Mouse (Mus musculus) cortical plate, adult 2 months (tissue): ENCODE measurements around the gene Fbxo28. TPM values are rescaled to one million over a fixed set of nuclear protein-coding genes. Genes with fewer than 3 reads are reported as not detected.
A peak's percentile ranks its signal among the peaks of the same experiment; 100 is the strongest.

ENCODE experiments used
- H3K27ac ChIP-seq: fragments of 200-500 bp; 2 replicates; pipeline ENCODE4 v1.5.1; 2012; ENCODE audit warnings: low read length, control low read depth, inconsistent platforms; ENCODE audit not compliant: insufficient read depth
- H3K4me1 ChIP-seq: fragments of 200-500 bp; 2 replicates; pipeline ENCODE4 v1.6.1; 2011; ENCODE audit warnings: low read length; ENCODE audit not compliant: control insufficient read depth, insufficient read depth
- H3K4me3 ChIP-seq: fragments of 200-500 bp; 2 replicates; pipeline ENCODE4 v1.5.1; 2011; ENCODE audit warnings: mild to moderate bottlenecking, low read length, control low read depth; ENCODE audit not compliant: insufficient read depth
- CTCF ChIP-seq: fragments of 200-500 bp; IDR thresholded peaks from 2 replicates; pipeline ENCODE4 v1.5.1; 2011; ENCODE audit warnings: mild to moderate bottlenecking, control low read depth, low read length; ENCODE audit not compliant: insufficient read depth; ENCODE audit errors: extremely low read depth
- POLR2A ChIP-seq: fragments of 200-500 bp; IDR thresholded peaks from 2 replicates; pipeline ENCODE4 v1.6.1; 2011; ENCODE audit warnings: mild to moderate bottlenecking, low read length, control low read depth; ENCODE audit not compliant: insufficient read depth; ENCODE audit errors: extremely low read depth
- polyA plus RNA-seq: library from polyadenylated mRNA; depleted of rRNA; stranded (reverse); fragments of >200 nt; gene quantifications from 2 replicates; pipeline ENCODE4 v1.2.3, GENCODE M21; 2012

Gene Fbxo28
- polyA plus RNA-seq, 1 experiment, result 27.4 TPM

- no peaks in the 10 kb centered on the region for H3K4me1 ChIP-seq
- H3K4me3 ChIP-seq, result no peak overlapping the region
- no peak overlapping the region for H3K27ac ChIP-seq
- TF ChIP-seq CTCF (no peak), POLR2A (no peak)
These were observed 18.3 kb downstream of the Fbxo28 start for GRCm38 (mm10) chr1:182323139-182323538.

GRCm38 (mm10) chr1:182314201-182314600 lies 27.2 kb downstream of the Fbxo28 start:
- no peak overlapping the region for H3K4me3 ChIP-seq
- no peak for TF ChIP-seq POLR2A

GRCm38 (mm10) chr1:182313181-182313580 lies 28.2 kb downstream of the Fbxo28 start:
- no peaks in the 10 kb centered on the region for H3K4me1 ChIP-seq
- no peak overlapping the region for H3K27ac ChIP-seq
- TF ChIP-seq POLR2A, result no peak
- no peak for TF ChIP-seq CTCF

More at GRCm38 (mm10) chr1:182314201-182314600, 27.2 kb downstream of the Fbxo28 start:
- Histone ChIP-seq H3K27ac (no peak overlapping the region), H3K4me1 (no peaks in the 10 kb centered on the region)

GRCm38 (mm10) chr1:182311376-182311775 lies 30.1 kb downstream of the Fbxo28 start:
- TF ChIP-seq CTCF (peak; percentile 19; the same call in 1 of the 2 replicates), POLR2A (no peak)
- H3K27ac ChIP-seq, result no peak overlapping the region
- no peaks in the 10 kb centered on the region for H3K4me1 ChIP-seq
- no peak overlapping the region for H3K4me3 ChIP-seq

More at GRCm38 (mm10) chr1:182313181-182313580, 28.2 kb downstream of the Fbxo28 start:
- no peak overlapping the region for H3K4me3 ChIP-seq

GRCm38 (mm10) chr1:182310316-182310715 lies 31.1 kb downstream of the Fbxo28 start:
- TF ChIP-seq CTCF (no peak), POLR2A (no peak)
- Histone ChIP-seq H3K4me3 (no peak overlapping the region), H3K4me1 (no peaks in the 10 kb centered on the region), H3K27ac (no peak overlapping the region)

GRCm38 (mm10) chr1:182309403-182309802 lies 32.0 kb downstream of the Fbxo28 start:
- Histone ChIP-seq H3K4me3 (no peak overlapping the region), H3K4me1 (no peaks in the 10 kb centered on the region), H3K27ac (no peak overlapping the region)
- no peak for TF ChIP-seq POLR2A
- TF ChIP-seq CTCF, result no peak

GRCm38 (mm10) chr1:182302916-182303315 lies 38.5 kb downstream of the Fbxo28 start:
- H3K4me1 ChIP-seq, result no peaks in the 10 kb centered on the region
- TF ChIP-seq POLR2A (no peak), CTCF (no peak)
- no peak overlapping the region for H3K4me3 ChIP-seq
- no peak overlapping the region for H3K27ac ChIP-seq

GRCm38 (mm10) chr1:182302176-182302870 lies 39.1 kb downstream of the Fbxo28 start:
- Histone ChIP-seq H3K4me1 (no peaks in the 10 kb centered on the region), H3K4me3 (no peak overlapping the region), H3K27ac (no peak overlapping the region)
- TF ChIP-seq CTCF (no peak), POLR2A (no peak)

- H3K4me3 ChIP-seq, result no peak overlapping the region
- no peak for TF ChIP-seq POLR2A
- no peak for TF ChIP-seq CTCF
- no peak overlapping the region for H3K27ac ChIP-seq
- H3K4me1 ChIP-seq, result no peaks in the 10 kb centered on the region
These were observed 43.6 kb downstream of the Fbxo28 start for GRCm38 (mm10) chr1:182297821-182298220.

GRCm38 (mm10) chr1:182297246-182297645 lies 44.2 kb downstream of the Fbxo28 start:
- TF ChIP-seq CTCF, result no peak
- no peak for TF ChIP-seq POLR2A
- H3K4me3 ChIP-seq, result no peak overlapping the region
- no peaks in the 10 kb centered on the region for H3K4me1 ChIP-seq
- H3K27ac ChIP-seq, result no peak overlapping the region
